Mouse (Mus musculus) cerebellum, adult (tissue): ENCODE data around the gene Tmem198.

Experiments used
- ATAC-seq: cut with Nextera tagmentation; 2 replicates; pipeline ENCODE4 v1.9.2; 2017; ENCODE audit warnings: mild to moderate bottlenecking, moderate library complexity, mixed read lengths; ENCODE audit not compliant: insufficient number of reproducible peaks, low FRiP score, low TSS enrichment

The Tmem198 gene

GRCm38 (mm10) chr1:75451900-75452299 is 27.4 kb upstream of the Tmem198 start:
- ATAC-seq, result no peak

- ATAC-seq, result no peak
These were observed 23.9 kb upstream of the Tmem198 start for GRCm38 (mm10) chr1:75455433-75455832.

- ATAC-seq, result no peak
These were observed 23.4 kb upstream of the Tmem198 start for GRCm38 (mm10) chr1:75455948-75456347.

GRCm38 (mm10) chr1:75456746-75457564 is 22.4 kb upstream of the Tmem198 start:
- ATAC-seq, result no peak

GRCm38 (mm10) chr1:75457710-75458024 is 21.7 kb upstream of the Tmem198 start:
- ATAC-seq, result no peak

GRCm38 (mm10) chr1:75458025-75458788 is 21.1 kb upstream of the Tmem198 start:
- ATAC-seq, result peak; percentile 50; the same call in 1 of the 2 replicates

GRCm38 (mm10) chr1:75458789-75459684 is 20.3 kb upstream of the Tmem198 start:
- no peak for ATAC-seq

GRCm38 (mm10) chr1:75460297-75460696 is 19.0 kb upstream of the Tmem198 start:
- ATAC-seq, result no peak

- ATAC-seq, result no peak
These were observed 16.7 kb upstream of the Tmem198 start for GRCm38 (mm10) chr1:75462636-75463035.

GRCm38 (mm10) chr1:75463652-75464204 is 15.6 kb upstream of the Tmem198 start:
- ATAC-seq, result no peak

- ATAC-seq, result peak; percentile 67; the same call in 1 of the 2 replicates
These were observed 12.0 kb upstream of the Tmem198 start for GRCm38 (mm10) chr1:75467215-75467927.

GRCm38 (mm10) chr1:75469287-75469825 is 10.0 kb upstream of the Tmem198 start:
- no peak for ATAC-seq

- ATAC-seq, result no peak
These were observed 2.9 kb upstream of the Tmem198 start for GRCm38 (mm10) chr1:75476441-75476840.

- ATAC-seq, result peak; percentile 42
These were observed 1.9 kb upstream of the Tmem198 start for GRCm38 (mm10) chr1:75477264-75477965.

- ATAC-seq, result no peak
These were observed 1.4 kb upstream of the Tmem198 start for GRCm38 (mm10) chr1:75477966-75478290.

- ATAC-seq, result no peak; the same call in 1 of the 2 replicates
These were observed 835 bp upstream of the Tmem198 start for GRCm38 (mm10) chr1:75478497-75478896.

- peak; percentile 7; the same call in 1 of the 2 replicates for ATAC-seq
These were observed 280 bp downstream of the Tmem198 start for GRCm38 (mm10) chr1:75479635-75479989.

- no peak for ATAC-seq
These were observed 704 bp downstream of the Tmem198 start for GRCm38 (mm10) chr1:75480036-75480435.

- ATAC-seq, result no peak
These were observed 1.4 kb downstream of the Tmem198 start for GRCm38 (mm10) chr1:75480735-75481134.
